Mouse (Mus musculus) liver, embryonic 14.5 days (tissue): ENCODE data around the gene Syt3.

ENCODE experiments used
- CTCF ChIP-seq: IDR thresholded peaks from 2 replicates; pipeline ENCODE4 v1.5.1; 2016; ENCODE audit warnings: antibody characterized with exemption, low read depth, control low read depth
- EP300 ChIP-seq: IDR thresholded peaks from 2 replicates; pipeline ENCODE4 v1.6.1; 2016; ENCODE audit warnings: antibody characterized with exemption, low read depth

GRCm38 (mm10) chr7:44373460-44373859 lies 10.4 kb upstream of the Syt3 start:
- no peak for TF ChIP-seq CTCF
- no peak for TF ChIP-seq EP300
